Mouse (Mus musculus) forebrain, embryonic 15.5 days (tissue): ENCODE data around the gene Ccdc81. TPM values are rescaled to one million over a fixed set of nuclear protein-coding genes. Genes with fewer than 3 reads are reported as not detected.

Source experiments
- ATAC-seq: fragments of 200-750 bp; cut with Nextera tagmentation; replicated peaks from 2 replicates; pipeline ENCODE4 v1.8.0; 2017; ENCODE audit warnings: mild to moderate bottlenecking, moderate TSS enrichment, moderate library complexity
- H3K27ac ChIP-seq: fragments of 300-500 bp; sonication (generic); replicated peaks from 2 replicates; pipeline ENCODE4 v1.5.1; 2015; ENCODE audit warnings: mild to moderate bottlenecking, inconsistent platforms
- H3K27me3 ChIP-seq: fragments of 300-500 bp; sonication (generic); 2 replicates; pipeline ENCODE4 v1.6.1; 2015; ENCODE audit warnings: inconsistent platforms
- H3K36me3 ChIP-seq: fragments of 300-500 bp; sonication (generic); 2 replicates; pipeline ENCODE4 v1.6.1; 2015; ENCODE audit warnings: mild to moderate bottlenecking, inconsistent platforms
- H3K4me1 ChIP-seq: fragments of 300-500 bp; sonication (generic); 2 replicates; pipeline ENCODE4 v1.6.1; 2015; ENCODE audit warnings: inconsistent platforms
- H3K4me2 ChIP-seq: fragments of 300-500 bp; sonication (generic); replicated peaks from 2 replicates; pipeline ENCODE4 v1.6.1; 2015; ENCODE audit warnings: mild to moderate bottlenecking, inconsistent platforms
- H3K4me3 ChIP-seq: fragments of 300-500 bp; sonication (generic); 2 replicates; pipeline ENCODE4 v1.5.1; 2015; ENCODE audit warnings: mild to moderate bottlenecking, inconsistent platforms
- H3K9ac ChIP-seq: fragments of 300-500 bp; sonication (generic); replicated peaks from 2 replicates; pipeline ENCODE4 v1.6.1; 2015; ENCODE audit warnings: mild to moderate bottlenecking, inconsistent platforms
- H3K9me3 ChIP-seq: fragments of 300-500 bp; sonication (generic); 2 replicates; pipeline ENCODE4 v1.6.1; 2016; ENCODE audit warnings: inconsistent platforms
- WGBS: fragments of 180-500 bp; shearing (Covaris S2); methylation state at CpG from one replicate; pipeline ENCODE4 v1.1.7; 2015; ENCODE audit warnings: mixed read lengths; 5-methylcytosine and 5-hydroxymethylcytosine counted together
- polyA plus RNA-seq: library from polyadenylated mRNA; unstranded; fragments of >200 nt; fragmentation: Nextera tagmentation; extraction: Ambion mirVana; gene quantifications from 2 replicates; pipeline ENCODE4 v1.2.1, GENCODE M21; 2015

Ccdc81 gene
- 0.31 and 0.70 TPM in 2 replicates for polyA plus RNA-seq

GRCm38 (mm10) chr7:89903442-89904343, at the start of gene Ccdc81:
TSS of gene Ccdc81 (minus strand) at chr7:89903629.
- H3K4me2 ChIP-seq, result peak within 1 kb of the TSS; percentile 28
- no peaks in the 10 kb centered on the region for H3K9me3 ChIP-seq
- peak; percentile 82 for ATAC-seq
- no peak within 1 kb of the TSS for H3K4me3 ChIP-seq
- WGBS, result 29% methylated on average over 22 of the region's 22 CpGs
- H3K4me1 ChIP-seq, result no peaks in the 10 kb centered on the region
- H3K36me3 ChIP-seq, result no peaks in the 10 kb centered on the region
- H3K27me3 ChIP-seq, result no peaks in the 10 kb centered on the region
- H3K27ac ChIP-seq, result no peak within 1 kb of the TSS
- H3K9ac ChIP-seq, result no peak within 1 kb of the TSS

DNA sequence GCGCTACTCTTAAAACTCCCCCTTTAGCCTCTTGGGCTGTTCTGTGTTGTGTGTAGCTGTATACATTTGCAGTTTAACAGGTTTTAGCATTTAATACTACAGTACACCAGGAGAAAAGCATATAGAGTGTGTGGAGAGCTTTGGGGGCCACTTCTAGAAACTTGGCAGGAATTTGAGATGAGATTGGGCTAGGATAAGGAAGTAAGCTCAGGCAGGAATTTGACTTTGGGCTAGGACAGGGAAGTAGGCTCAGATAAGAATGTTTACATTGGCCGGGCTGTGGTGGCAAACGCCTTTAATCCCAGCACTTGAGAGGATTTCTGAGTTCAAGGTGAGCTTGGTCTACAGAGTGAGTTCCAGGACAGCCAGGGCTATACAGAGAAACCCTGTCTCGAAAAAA, 46.0 kb upstream of the Ccdc81 start:
- no peak for ATAC-seq
- H3K4me2 ChIP-seq, result no peak overlapping the region
- no peaks in the 10 kb centered on the region for H3K27me3 ChIP-seq
- no peaks in the 10 kb centered on the region for H3K9me3 ChIP-seq
- no peak overlapping the region for H3K9ac ChIP-seq
- no peak overlapping the region for H3K4me3 ChIP-seq
- WGBS, result 83% methylated on average over 4 of the region's 4 CpGs
- no peaks in the 10 kb centered on the region for H3K4me1 ChIP-seq
- no peak overlapping the region for H3K27ac ChIP-seq
- 0 out of 2 replicates have a peak, but pooled peaks cover 4% of the 10 kb centered on the region for H3K36me3 ChIP-seq

DNA sequence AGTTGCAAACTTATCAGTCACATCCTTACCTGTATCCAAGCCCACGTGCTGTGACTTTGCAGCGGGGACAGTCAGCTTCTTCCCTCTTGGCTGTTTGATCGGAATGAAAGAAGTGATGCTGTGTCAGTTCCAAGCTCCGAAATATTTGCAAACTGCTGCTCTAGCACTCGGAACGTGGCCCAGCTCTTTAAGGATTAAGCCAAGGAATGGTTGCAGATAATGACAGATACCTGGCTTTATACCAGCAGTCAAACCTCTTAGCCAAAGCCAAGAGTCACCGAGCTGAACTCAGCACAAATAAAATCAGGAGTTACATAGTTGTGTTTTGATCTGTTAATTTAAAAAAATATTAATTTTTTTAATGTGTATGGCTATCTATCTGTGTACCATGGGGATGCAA, 44.6 kb upstream of the Ccdc81 start:
- no peak for ATAC-seq
- no peaks in the 10 kb centered on the region for H3K27me3 ChIP-seq
- no peaks in the 10 kb centered on the region for H3K36me3 ChIP-seq
- no peak overlapping the region for H3K27ac ChIP-seq
- H3K4me3 ChIP-seq, result no peak overlapping the region
- no peak overlapping the region for H3K9ac ChIP-seq
- 73% methylated on average over 7 of the region's 7 CpGs for WGBS
- H3K4me2 ChIP-seq, result no peak overlapping the region
- H3K4me1 ChIP-seq, result no peaks in the 10 kb centered on the region
- H3K9me3 ChIP-seq, result no peaks in the 10 kb centered on the region

DNA sequence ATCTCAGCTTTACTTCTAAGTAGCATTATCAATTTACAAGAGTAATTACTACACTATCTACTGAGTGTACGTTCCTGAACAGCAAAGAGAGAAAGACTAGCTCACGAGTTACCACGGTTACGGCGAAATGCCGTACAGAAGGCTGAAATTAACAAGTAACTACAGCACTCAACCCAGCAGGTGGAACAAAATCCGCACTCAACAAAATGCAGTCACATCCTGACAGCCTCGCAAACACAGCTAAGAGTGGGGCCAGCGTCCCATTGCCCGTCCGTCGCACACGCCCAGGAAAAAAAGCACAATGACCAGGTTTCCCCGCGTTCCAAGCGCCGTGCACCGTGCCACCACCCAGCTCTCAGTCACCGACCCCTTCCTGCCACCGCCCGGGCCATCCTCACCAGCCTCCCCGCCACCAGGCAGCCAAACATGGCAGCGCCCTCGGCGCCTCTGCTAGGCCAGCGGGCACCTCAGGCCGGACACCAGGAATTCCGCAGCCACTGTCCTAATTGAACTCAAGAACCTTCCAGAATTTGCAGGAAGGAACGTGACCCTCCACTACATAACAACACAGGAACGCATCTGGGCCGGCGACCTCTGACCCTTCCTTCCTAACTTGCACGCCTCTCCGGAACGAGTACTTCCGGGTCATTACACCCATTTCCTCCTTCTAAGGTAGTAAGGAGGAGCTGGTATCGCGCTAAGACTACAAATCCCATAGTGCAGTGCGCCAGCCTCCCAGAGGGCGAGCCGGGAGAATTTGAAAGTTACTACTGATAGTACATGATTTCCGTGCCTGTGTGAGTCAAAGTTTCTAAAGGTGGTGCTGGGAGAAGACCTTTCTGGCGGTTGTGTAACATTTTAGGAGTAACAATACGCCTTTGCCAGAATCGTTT, 37.4 kb upstream of the Ccdc81 start, which contains the start of gene Hikeshi:
TSS of gene Hikeshi (minus strand) at position 634 of the 893 bp plus-strand sequence.
- peak within 1 kb of the TSS; percentile 83 for H3K27ac ChIP-seq
- peak; percentile 99 for ATAC-seq

GRCm38 (mm10) chr7:89939497-89940353, 36.3 kb upstream of the Ccdc81 start:
- peak overlapping the region; percentile 54 for H3K4me2 ChIP-seq
- H3K4me3 ChIP-seq, result peak overlapping the region; percentile 76
- peak overlapping the region; percentile 76 for H3K9ac ChIP-seq
- WGBS, result 26% methylated on average over 15 of the region's 15 CpGs
- H3K9me3 ChIP-seq, result no peaks in the 10 kb centered on the region
- no peaks in the 10 kb centered on the region for H3K27me3 ChIP-seq
- H3K4me1 ChIP-seq, result peaks cover 12% of the 10 kb centered on the region
- H3K27ac ChIP-seq, result no peak overlapping the region
- no peak for ATAC-seq
- H3K36me3 ChIP-seq, result peaks cover 1% of the 10 kb centered on the region; the same call in 1 of the 2 replicates

More for the DNA sequence above, 37.4 kb upstream of the Ccdc81 start, which contains the start of gene Hikeshi:
- H3K4me1 ChIP-seq, result peaks cover 12% of the 10 kb centered on the region
- peak within 1 kb of the TSS; percentile 54 for H3K4me2 ChIP-seq
- H3K36me3 ChIP-seq, result no peaks in the 10 kb centered on the region
- H3K27me3 ChIP-seq, result no peaks in the 10 kb centered on the region
- no peaks in the 10 kb centered on the region for H3K9me3 ChIP-seq
- peak within 1 kb of the TSS; percentile 76 for H3K4me3 ChIP-seq
- peak within 1 kb of the TSS; percentile 76 for H3K9ac ChIP-seq
- under 1% methylated on average over 45 of the region's 45 CpGs for WGBS

DNA sequence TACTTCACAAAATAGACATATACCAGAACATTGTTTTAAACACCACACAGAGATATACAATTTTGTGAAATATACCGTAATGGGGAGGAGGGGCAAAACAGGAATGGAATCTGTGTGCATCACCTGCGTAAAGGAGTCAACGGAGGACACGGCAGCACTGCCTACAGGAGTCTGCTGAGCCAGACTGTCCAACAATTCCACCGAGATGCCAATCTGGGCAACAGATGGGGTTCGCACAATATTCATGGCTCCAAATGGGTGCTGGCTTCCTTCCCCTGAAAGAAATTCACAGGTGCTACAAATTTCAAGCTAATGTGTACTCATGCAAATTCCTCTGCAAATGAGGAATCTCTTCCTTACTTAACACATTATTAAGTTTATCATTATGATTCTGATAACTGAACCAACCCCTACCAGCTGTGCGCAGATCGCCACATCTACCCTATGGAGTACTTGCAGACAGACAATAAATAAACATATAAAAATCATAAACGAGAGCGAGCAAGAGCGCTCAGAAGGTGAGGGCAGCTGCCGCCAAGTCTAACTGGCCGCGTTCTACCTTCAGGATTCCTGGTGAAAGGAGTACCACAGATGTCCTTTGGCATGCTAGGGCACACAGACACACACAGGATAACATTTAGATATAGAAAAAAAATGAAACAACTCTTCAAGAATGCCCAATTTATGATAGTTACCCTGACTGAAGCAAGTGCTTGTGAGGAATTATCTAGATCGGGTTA, 20.2 kb upstream of the Ccdc81 start:
- Histone ChIP-seq H3K4me3 (no peak overlapping the region), H3K27ac (no peak overlapping the region), H3K27me3 (no peaks in the 10 kb centered on the region), H3K9ac (no peak overlapping the region), H3K4me2 (no peak overlapping the region), H3K36me3 (peaks cover 21% of the 10 kb centered on the region), H3K4me1 (no peaks in the 10 kb centered on the region), H3K9me3 (no peaks in the 10 kb centered on the region)
- WGBS, result 87% methylated on average over 15 of the region's 15 CpGs
- ATAC-seq, result 0 out of 2 replicates have a peak, but pooled peaks have one; percentile 43

DNA sequence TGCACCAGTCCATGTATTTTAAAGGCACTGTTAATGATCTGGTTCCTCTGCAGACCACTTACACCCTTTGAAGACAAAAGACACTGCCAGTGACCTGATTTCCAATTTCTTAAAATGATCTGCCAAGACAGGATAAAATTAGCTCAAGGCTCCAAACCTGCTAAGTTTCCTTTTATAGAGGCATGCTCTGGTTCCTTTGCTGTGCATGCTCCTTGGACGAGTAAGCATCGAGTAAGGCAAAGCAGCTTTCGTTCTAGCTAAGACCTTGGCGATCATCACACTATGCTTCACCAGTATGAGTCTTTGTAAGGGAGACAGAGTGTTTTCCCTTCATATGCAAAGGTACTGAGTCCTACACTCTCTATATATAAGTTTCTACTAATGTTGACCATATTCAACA, 14.3 kb upstream of the Ccdc81 start:
- Histone ChIP-seq H3K9ac (no peak overlapping the region), H3K36me3 (peaks cover 23% of the 10 kb centered on the region), H3K4me3 (no peak overlapping the region), H3K9me3 (no peaks in the 10 kb centered on the region), H3K27ac (no peak overlapping the region), H3K4me2 (no peak overlapping the region), H3K4me1 (no peaks in the 10 kb centered on the region), H3K27me3 (no peaks in the 10 kb centered on the region)
- no peak for ATAC-seq
- 90% methylated on average over 4 of the region's 4 CpGs for WGBS

- Histone ChIP-seq H3K9me3 (no peaks in the 10 kb centered on the region), H3K36me3 (peaks cover 23% of the 10 kb centered on the region), H3K4me3 (no peak overlapping the region), H3K4me2 (no peak overlapping the region), H3K27me3 (no peaks in the 10 kb centered on the region), H3K27ac (no peak overlapping the region), H3K9ac (no peak overlapping the region), H3K4me1 (no peaks in the 10 kb centered on the region)
- 92% methylated on average over 5 of the region's 5 CpGs for WGBS
- no peak for ATAC-seq
Observed at GRCm38 (mm10) chr7:89916711-89917110, 13.3 kb upstream of the Ccdc81 start.

- no peak overlapping the region for H3K27ac ChIP-seq
- no peak overlapping the region for H3K4me3 ChIP-seq
- ATAC-seq, result 0 out of 2 replicates have a peak, but pooled peaks have one; percentile 53
- H3K9me3 ChIP-seq, result no peaks in the 10 kb centered on the region
- H3K36me3 ChIP-seq, result peaks cover 12% of the 10 kb centered on the region; the same call in 1 of the 2 replicates
- H3K27me3 ChIP-seq, result no peaks in the 10 kb centered on the region
- no peak overlapping the region for H3K4me2 ChIP-seq
- WGBS, result 77% methylated on average over 3 of the region's 3 CpGs
- H3K4me1 ChIP-seq, result no peaks in the 10 kb centered on the region
- no peak overlapping the region for H3K9ac ChIP-seq
Observed at GRCm38 (mm10) chr7:89913432-89914158, 10.2 kb upstream of the Ccdc81 start.

GRCm38 (mm10) chr7:89912356-89912755, 8.9 kb upstream of the Ccdc81 start:
- no peak overlapping the region for H3K4me2 ChIP-seq
- H3K9ac ChIP-seq, result no peak overlapping the region
- no peak overlapping the region for H3K27ac ChIP-seq
- H3K27me3 ChIP-seq, result no peaks in the 10 kb centered on the region
- ATAC-seq, result no peak
- H3K9me3 ChIP-seq, result no peaks in the 10 kb centered on the region
- H3K36me3 ChIP-seq, result peaks cover 7% of the 10 kb centered on the region; the same call in 1 of the 2 replicates
- WGBS, result 95% methylated on average over 3 of the region's 3 CpGs
- no peaks in the 10 kb centered on the region for H3K4me1 ChIP-seq
- no peak overlapping the region for H3K4me3 ChIP-seq
